Comparison of ENCODE assay signal across 8 mouse cellular contexts in the genomic region with DNA sequence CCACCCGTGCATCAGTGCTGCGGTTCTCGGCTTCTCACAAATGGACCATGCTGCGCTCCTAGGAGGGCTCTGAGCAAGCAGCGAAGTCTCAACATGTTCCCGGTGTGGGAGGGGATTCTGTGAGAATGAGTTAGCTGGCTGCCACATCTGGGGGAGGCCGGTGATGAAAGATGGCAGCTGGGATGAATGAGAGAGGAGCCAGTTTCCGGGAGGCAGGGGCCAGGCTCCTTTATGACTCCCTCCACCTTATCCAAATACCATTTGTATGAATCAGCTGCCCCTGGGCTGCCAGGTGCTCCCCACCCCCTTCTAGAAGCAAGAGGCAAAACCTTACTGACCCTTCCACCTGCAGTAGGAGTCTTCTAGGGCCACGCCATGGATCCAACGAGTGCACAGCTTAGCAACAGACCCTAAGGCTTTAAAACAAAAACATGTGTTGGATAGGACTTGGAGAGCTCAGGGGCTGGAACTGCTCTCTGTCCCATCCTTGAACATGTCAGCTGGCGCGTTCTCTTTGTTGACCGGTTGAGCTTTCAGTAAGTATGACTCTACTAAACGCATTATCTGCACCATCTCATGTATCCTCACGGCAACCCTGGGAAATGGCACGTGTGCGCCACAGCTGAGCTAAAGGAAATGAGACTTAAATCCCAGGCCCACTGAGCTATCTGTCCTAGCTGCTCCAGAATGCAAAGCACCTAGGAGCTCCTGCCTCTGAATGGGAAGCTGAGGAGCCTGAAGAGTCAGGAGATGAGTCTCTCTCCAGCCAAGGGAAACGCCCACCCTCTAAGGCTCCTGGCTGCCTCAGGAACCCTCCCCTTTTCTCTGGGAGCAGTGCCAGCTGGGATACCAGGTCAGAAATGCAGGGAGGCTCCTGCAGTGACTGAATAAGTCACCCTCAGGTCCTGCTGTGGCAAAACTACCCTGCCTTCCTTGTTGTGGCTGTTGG. TPM values are rescaled to one million over a fixed set of nuclear protein-coding genes. Genes with fewer than 3 reads are reported as not detected.
DNase-seq lines count a peak whose midpoint lies in the region; ATAC-seq and TF ChIP-seq lines count a peak whose summit lies in the region.

No protein-coding gene starts in this region.

- no peaks in the 10 kb centered on the region for H3K36me3 ChIP-seq in embryonic facial prominence, embryonic 14.5 days (ENCODE audit: control insufficient read depth, insufficient read depth, low read length)
- H3K36me3 ChIP-seq in heart, embryonic 16.5 days (ENCODE audit: control insufficient read depth, insufficient read depth) = no peaks in the 10 kb centered on the region
- H3K36me3 ChIP-seq in limb, embryonic 12.5 days = no peaks in the 10 kb centered on the region
- H3K36me3 ChIP-seq in forebrain, postnatal 0 days (ENCODE audit: insufficient read depth) = no peaks in the 10 kb centered on the region

- H3K4me1 ChIP-seq in embryonic facial prominence, embryonic 14.5 days (ENCODE audit: control insufficient read depth, insufficient read depth, low read length) = peaks cover 4% of the 10 kb centered on the region; the same call in 1 of the 2 replicates
- no peaks in the 10 kb centered on the region for H3K4me1 ChIP-seq in heart, embryonic 16.5 days (ENCODE audit: control insufficient read depth, insufficient read depth, low read length)
- peaks cover 6% of the 10 kb centered on the region; the same call in 1 of the 2 replicates for H3K4me1 ChIP-seq in limb, embryonic 12.5 days (replicated peaks)
- H3K4me1 ChIP-seq in forebrain, postnatal 0 days (ENCODE audit: insufficient read depth) = no peaks in the 10 kb centered on the region

- no peaks in the 10 kb centered on the region for H3K9me3 ChIP-seq in embryonic facial prominence, embryonic 14.5 days (ENCODE audit: control insufficient read depth, low read length)
- no peaks in the 10 kb centered on the region for H3K9me3 ChIP-seq in heart, embryonic 16.5 days (replicated peaks; ENCODE audit: control insufficient read depth, low read length)
- no peaks in the 10 kb centered on the region for H3K9me3 ChIP-seq in limb, embryonic 12.5 days
- H3K9me3 ChIP-seq in forebrain, postnatal 0 days (ENCODE audit: low read length) = no peaks in the 10 kb centered on the region

- peak; percentile 42; the same call in 1 of the 2 replicates for ATAC-seq in embryonic facial prominence, embryonic 14.5 days (ENCODE audit: low read depth)
- peak; percentile 79 for ATAC-seq in heart, embryonic 16.5 days (replicated peaks; ENCODE audit: extremely low read depth, insufficient read depth, low FRiP score)
- peak; percentile 50; the same call in 1 of the 2 replicates for ATAC-seq in limb, embryonic 12.5 days (ENCODE audit: insufficient number of reproducible peaks, insufficient read depth, low FRiP score, low TSS enrichment, low read depth)
- ATAC-seq in forebrain, postnatal 0 days = no peak

- H3K4me2 ChIP-seq in embryonic facial prominence, embryonic 14.5 days (ENCODE audit: low read depth, low read length) = no peak overlapping the region
- no peak overlapping the region for H3K4me2 ChIP-seq in heart, embryonic 16.5 days (ENCODE audit: low read depth, low read length)
- H3K4me2 ChIP-seq in limb, embryonic 12.5 days = no peak overlapping the region
- no peak overlapping the region for H3K4me2 ChIP-seq in forebrain, postnatal 0 days (ENCODE audit: low read depth)

- no peak for TF ChIP-seq CTCF in forebrain, postnatal 0 days (IDR thresholded peaks at IDR 0.05; ENCODE audit: low read depth)

- WGBS in embryonic facial prominence, embryonic 14.5 days = 58% methylated on average over 18 of the region's 18 CpGs
- 60% methylated on average over 18 of the region's 18 CpGs for WGBS in heart, embryonic 16.5 days
- 70% methylated on average over 18 of the region's 18 CpGs for WGBS in limb, embryonic 12.5 days
- 91% methylated on average over 18 of the region's 18 CpGs for WGBS in forebrain, postnatal 0 days

- H3K9ac ChIP-seq in embryonic facial prominence, embryonic 14.5 days (ENCODE audit: low read depth, low read length) = no peak overlapping the region
- H3K9ac ChIP-seq in heart, embryonic 16.5 days (ENCODE audit: low read length) = no peak overlapping the region
- no peak overlapping the region for H3K9ac ChIP-seq in limb, embryonic 12.5 days (replicated peaks)
- H3K9ac ChIP-seq in forebrain, postnatal 0 days = no peak overlapping the region

- peak; percentile 16 for DNase-seq in adrenal gland, adult 2 months
- DNase-seq in adrenal gland, adult 8-10 months = no peak
- DNase-seq in embryonic facial prominence, embryonic 14.5 days (ENCODE audit: low spot score) = peak; percentile 60
- DNase-seq in forebrain, postnatal 0 days = no peak
- DNase-seq in layer of hippocampus, adult 9-11 months = no peak
- no peak for DNase-seq in liver

- H3K4me3 ChIP-seq in embryonic facial prominence, embryonic 14.5 days (ENCODE audit: low read depth, low read length) = no peak overlapping the region
- no peak overlapping the region for H3K4me3 ChIP-seq in heart, embryonic 16.5 days (ENCODE audit: low read length)
- H3K4me3 ChIP-seq in limb, embryonic 12.5 days (replicated peaks) = no peak overlapping the region
- H3K4me3 ChIP-seq in forebrain, postnatal 0 days (ENCODE audit: low read depth, low read length) = no peak overlapping the region

- H3K27ac ChIP-seq in embryonic facial prominence, embryonic 14.5 days (replicated peaks; ENCODE audit: low read depth, low read length) = no peak overlapping the region
- no peak overlapping the region for H3K27ac ChIP-seq in heart, embryonic 16.5 days (ENCODE audit: low read length)
- H3K27ac ChIP-seq in limb, embryonic 12.5 days = no peak overlapping the region
- no peak overlapping the region for H3K27ac ChIP-seq in forebrain, postnatal 0 days (ENCODE audit: low read depth, low read length)

- H3K27me3 ChIP-seq in embryonic facial prominence, embryonic 14.5 days (replicated peaks; ENCODE audit: control insufficient read depth, insufficient read depth, low read length) = no peaks in the 10 kb centered on the region
- no peaks in the 10 kb centered on the region for H3K27me3 ChIP-seq in heart, embryonic 16.5 days (ENCODE audit: control insufficient read depth, insufficient read depth, low read length)
- H3K27me3 ChIP-seq in limb, embryonic 12.5 days = no peaks in the 10 kb centered on the region
- no peaks in the 10 kb centered on the region for H3K27me3 ChIP-seq in forebrain, postnatal 0 days (ENCODE audit: insufficient read depth, low read length)

RNA-seq across cellular contexts. Expression of a gene that starts 30.9 kb away (rescaled TPM):
- total RNA-seq in adrenal gland, adult 2 months (2021) = 1 to 10 TPM; 3.6 to 4.9 TPM
- polyA plus RNA-seq in adrenal gland, adult 2 months (2012; rRNA removed) = 0.54 and 1.1 TPM in 2 replicates
- 1 to 10 TPM; 3.3 to 5.0 (median 4.1) TPM for total RNA-seq in adrenal gland, adult 8-10 months (2022)
- polyA plus RNA-seq in embryonic facial prominence, embryonic 14.5 days (2014; fragmentation: Nextera tagmentation; extraction: Ambion mirVana) = 19.7 and 20.3 TPM in 2 replicates
- 7.5 and 8.0 TPM in 2 replicates for polyA plus RNA-seq in heart, embryonic 16.5 days (2015; fragmentation: Nextera tagmentation; extraction: Ambion mirVana)
- polyA plus RNA-seq in limb, embryonic 12.5 days (2016; fragmentation: Nextera tagmentation; extraction: Ambion mirVana) = 6.1 and 6.4 TPM in 2 replicates
- 7.9 and 9.0 TPM in 2 replicates for total RNA-seq in forebrain, postnatal 0 days (2014; rRNA removed)
- polyA plus RNA-seq in forebrain, postnatal 0 days (2015; fragmentation: Nextera tagmentation; extraction: Ambion mirVana) = 4.6 and 7.7 TPM in 2 replicates

Comparison
In these comparisons a context has a peak if more than half of its experiments do, and no peak if none do; other contexts are left out.
1. DNase-seq: peak in adrenal gland, adult 2 months (single experiment) and embryonic facial prominence, embryonic 14.5 days (single experiment); none in adrenal gland, adult 8-10 months (single experiment), forebrain, postnatal 0 days (single experiment), layer of hippocampus, adult 9-11 months (single experiment) and liver (single experiment).